Mouse (Mus musculus): ENCODE data around the gene 4930438A08Rik.

- TF ChIP-seq CTCF (IDR thresholded peaks at IDR 0.05; ENCODE audit: extremely low read depth, insufficient read depth, insufficient read length, insufficient replicate concordance) (no peak), POLR2A (IDR thresholded peaks at IDR 0.05; ENCODE audit: low read depth, low read length) (no peak)
Observed at GRCm38 (mm10) chr11:58254411-58254810, 20.2 kb upstream of the 4930438A08Rik start.
